Mouse (Mus musculus): ENCODE data around the gene Nsf.
"Not testable (repeated sequence)": the region's sequence is repeated elsewhere in the genome, so short reads cannot be mapped to it uniquely, and the experiment has no call there.

Gene Nsf

DNA sequence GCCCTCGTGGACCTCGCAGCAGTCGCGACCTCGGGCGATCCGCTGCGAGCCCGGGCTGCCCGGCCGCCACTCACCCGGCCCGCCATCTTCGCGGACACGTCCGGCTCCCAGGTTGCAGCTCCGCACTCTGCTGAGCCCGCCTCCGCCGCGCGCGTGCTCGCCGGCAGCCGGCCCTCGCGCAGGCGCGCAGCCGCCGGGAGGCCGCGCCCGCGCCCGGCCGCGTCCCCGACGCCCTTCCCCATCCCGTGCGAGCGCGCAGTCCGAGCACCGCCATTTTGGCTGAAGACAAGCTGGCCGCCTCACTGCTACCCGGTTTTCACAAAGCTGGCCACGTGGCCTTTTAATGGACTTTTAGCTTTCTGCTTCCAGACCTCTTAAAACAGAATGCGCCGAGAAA, at the start of gene Nsf:
TSS of gene Nsf (minus strand) at position 161 of the 397 bp plus-strand sequence.
- CTCF ChIA-PET, result interaction anchor here (0.7 kb wide), 1 partner anchor 106 kb away, joined by 5 read pairs; no protein-coding TSS in a partner anchor

DNA sequence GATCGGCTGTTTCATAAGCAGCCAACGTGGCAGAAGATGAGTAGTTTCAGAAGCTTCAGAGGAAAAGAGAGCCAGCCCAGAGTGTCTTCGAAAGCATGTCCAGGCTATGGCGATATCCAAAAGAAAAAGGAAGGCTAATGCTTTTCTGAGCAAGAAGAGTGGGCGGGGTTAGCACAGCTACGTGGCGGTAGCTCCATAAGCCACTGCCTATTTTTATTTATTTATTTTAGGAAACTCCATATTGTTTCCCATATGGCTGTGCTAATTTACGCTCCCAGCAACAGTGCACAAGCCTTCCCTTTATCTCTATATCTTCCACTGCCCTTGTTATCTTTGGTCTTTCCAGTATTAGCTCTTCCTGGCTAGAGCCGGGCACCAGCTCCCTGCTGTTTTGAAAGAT, 49.5 kb upstream of the Nsf start:
- CTCF ChIA-PET, result no interaction called here

DNA sequence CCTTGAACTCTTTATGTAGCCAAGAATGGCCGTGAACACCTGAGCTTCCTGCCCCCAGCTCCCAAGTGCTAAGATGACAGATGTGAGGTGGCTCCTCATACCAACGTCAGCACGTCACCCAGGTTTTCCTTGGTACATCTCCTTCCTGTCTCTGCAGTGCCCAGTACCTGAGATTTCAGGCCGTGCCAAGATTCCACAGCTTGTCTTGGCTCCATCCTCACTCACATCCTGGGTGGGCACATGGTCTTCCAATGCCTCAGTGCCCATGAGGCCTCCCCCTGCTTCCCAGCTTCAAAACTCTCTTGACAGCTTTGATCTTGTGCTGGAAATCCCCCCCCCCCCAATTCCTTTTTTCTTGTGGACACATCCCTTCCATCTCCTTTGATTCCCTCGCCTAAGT, 48.3 kb upstream of the Nsf start:
- CTCF ChIA-PET, result interaction anchor here (0.5 to 0.7 kb wide), 3 partner anchors 32 to 1668 kb away, joined by 3 to 4 read pairs (median 3); no protein-coding TSS in a partner anchor

GRCm38 (mm10) chr11:104001395-104001955, 47.6 kb upstream of the Nsf start:
- CTCF ChIA-PET, result interaction anchor here (0.5 to 0.7 kb wide), 3 partner anchors 33 to 1668 kb away, joined by 3 to 10 read pairs (median 4); no protein-coding TSS in a partner anchor

DNA sequence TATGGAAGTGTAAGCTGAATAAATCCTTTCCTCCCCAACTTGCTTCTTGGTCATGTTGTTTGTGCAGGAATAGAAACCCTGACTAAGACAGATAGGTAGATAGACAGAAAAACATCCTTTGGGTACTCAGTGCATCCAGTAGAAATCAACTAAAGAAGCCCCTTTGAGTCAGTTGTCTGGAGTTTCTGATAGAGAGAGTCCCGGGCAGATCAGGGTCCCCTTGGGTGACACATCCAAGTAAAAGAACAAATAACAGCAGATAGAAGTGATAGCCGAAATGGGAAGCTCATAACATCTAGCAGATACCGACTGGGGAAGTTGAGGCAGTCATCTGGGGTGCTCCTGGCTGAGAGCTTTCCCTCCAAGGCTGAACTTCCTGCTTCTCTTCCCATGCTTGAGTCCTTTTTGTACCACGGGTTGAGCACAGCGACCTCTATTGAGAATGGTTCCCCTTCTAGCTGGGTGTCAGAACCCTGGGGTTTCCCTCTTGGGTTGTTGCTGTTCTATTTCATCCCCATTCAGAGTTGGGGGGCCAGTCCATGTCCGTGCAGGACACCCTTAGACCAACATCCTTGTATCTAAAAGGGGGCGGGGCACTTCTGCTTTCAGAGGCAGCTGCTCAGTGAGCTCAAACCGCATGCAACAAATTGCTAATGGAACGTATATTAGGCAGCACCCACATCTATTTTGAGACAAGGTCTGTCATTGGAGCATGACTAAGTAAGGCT, 47.0 kb upstream of the Nsf start:
- CTCF ChIA-PET, result interaction anchor here (0.7 kb wide), 1 partner anchor 36 kb away, joined by 10 read pairs; no protein-coding TSS in a partner anchor

DNA sequence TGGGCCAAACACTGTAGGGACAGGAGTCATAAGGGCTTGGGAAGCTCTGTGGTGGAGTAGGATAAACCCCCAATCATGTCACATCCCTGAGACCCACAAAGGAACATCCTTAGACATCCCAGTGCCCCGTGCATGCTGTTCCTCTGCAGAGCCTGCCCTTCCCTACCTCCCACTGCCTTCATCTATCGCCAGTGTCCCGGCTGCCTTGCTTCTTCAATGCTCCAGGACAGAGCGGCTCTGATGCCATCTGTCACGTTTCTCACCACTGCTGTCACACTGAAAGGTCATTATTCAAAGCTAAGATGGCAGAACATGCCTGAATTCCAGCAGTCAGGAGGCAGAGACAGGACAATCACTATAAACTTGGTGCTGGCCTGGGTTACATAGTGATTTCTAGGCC, 44.9 kb upstream of the Nsf start:
- CTCF ChIA-PET, result interaction anchor here (0.9 to 3.3 kb wide), 2 partner anchors 173 to 177 kb away, joined by 3 to 21 read pairs; no protein-coding TSS in a partner anchor

- CTCF ChIA-PET, result interaction anchor here (0.5 to 3.3 kb wide), 7 partner anchors 11 to 670 kb away, joined by 3 to 21 read pairs (median 4); no protein-coding TSS in a partner anchor
These were observed 43.5 kb upstream of the Nsf start for GRCm38 (mm10) chr11:103997385-103997784.

DNA sequence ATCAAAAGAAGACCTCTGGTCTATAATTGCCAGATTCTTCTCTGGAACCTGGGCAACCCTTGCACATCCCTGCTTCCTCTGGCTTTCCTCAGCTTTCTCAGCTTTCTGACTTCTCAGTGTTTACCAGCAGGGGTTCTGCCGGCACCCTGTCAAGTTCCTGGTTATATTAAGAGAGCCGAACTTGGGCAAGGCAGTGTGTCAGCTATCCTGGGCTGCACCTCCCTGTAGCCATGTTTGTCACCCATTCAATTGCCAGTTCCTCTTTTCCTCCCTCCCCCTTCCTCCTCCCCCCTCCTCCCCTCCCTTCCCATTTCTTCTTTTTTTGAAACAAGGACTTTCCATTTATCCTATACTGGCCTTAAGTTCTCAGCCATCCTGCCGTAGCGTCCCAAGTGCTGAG, 38.8 kb upstream of the Nsf start:
- CTCF ChIA-PET, result interaction anchor here (0.7 kb wide), 1 partner anchor 1067 kb away, joined by 5 read pairs; no protein-coding TSS in a partner anchor

- CTCF ChIA-PET, result not testable (repeated sequence)
These were observed 36.2 kb upstream of the Nsf start for GRCm38 (mm10) chr11:103990049-103990557.

DNA sequence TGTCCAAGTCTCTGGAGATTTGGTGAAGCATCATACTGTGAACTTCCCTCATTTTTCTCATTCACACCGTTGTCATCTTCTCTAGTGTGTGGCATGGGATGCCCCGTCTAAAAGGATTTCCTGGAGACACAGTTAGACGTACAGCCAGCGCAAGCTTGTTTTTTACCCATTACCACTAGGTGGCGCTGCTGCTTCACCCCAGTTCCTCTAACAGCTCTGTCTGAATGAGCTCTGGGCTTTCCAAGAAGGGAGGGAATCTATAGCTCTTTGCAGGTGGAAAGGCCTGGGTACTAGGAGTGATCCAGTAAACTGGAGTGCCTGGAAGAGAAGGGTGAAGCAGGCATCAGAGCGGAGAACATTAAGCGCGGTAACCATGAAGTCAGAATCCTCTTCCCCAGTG, 33.6 kb upstream of the Nsf start:
- CTCF ChIA-PET, result interaction anchor here (0.6 to 1.4 kb wide), 6 partner anchors 10 to 205 kb away, joined by 3 to 15 read pairs (median 5); no protein-coding TSS in a partner anchor

DNA sequence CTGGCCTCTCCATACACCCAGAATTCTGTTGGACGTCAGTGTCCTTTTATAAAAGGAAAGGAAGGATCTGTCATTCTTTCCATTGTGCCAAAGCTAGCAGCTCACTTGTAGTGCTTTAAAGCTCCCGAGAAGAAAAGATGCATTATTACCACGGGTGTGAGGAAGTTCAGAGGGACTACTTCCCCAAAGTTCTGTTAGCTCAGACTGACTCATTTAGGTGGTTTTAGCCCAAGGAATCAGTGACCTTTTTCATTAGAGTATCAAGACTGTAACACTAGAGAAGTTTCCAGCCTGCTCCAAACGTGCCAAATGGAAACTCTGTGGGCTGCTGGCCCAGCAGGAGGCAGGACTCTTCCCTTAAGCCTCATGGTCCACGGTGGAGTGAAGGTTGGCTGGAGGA, 30.2 kb upstream of the Nsf start:
- CTCF ChIA-PET, result interaction anchor here (0.6 to 1.0 kb wide), 2 partner anchors 30 to 210 kb away, joined by 3 to 5 read pairs; no protein-coding TSS in a partner anchor

GRCm38 (mm10) chr11:103981826-103982225, 28.0 kb upstream of the Nsf start:
- CTCF ChIA-PET, result no interaction called here

DNA sequence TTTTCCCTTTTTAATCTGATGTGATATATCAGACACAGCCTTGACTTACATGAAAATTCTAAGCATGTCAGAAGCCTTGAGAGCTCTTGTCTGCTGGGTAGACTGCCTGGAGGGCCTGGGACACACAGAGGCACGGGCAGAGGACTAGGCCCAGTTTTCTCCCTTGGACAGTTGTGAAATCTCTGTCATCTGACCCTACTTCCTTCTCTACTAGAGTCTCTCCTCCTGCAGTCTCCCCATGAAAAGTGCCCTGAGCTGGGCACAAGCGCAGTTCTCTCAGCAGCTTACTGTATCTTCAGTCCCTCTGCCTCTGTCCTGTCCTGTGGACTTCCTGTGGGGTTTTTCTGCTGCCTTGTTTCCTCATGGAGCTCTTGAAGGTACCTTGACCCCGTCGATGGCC, 25.5 kb upstream of the Nsf start:
- CTCF ChIA-PET, result no interaction called here

GRCm38 (mm10) chr11:103970876-103971275, 17.0 kb upstream of the Nsf start:
- CTCF ChIA-PET, result no interaction called here

DNA sequence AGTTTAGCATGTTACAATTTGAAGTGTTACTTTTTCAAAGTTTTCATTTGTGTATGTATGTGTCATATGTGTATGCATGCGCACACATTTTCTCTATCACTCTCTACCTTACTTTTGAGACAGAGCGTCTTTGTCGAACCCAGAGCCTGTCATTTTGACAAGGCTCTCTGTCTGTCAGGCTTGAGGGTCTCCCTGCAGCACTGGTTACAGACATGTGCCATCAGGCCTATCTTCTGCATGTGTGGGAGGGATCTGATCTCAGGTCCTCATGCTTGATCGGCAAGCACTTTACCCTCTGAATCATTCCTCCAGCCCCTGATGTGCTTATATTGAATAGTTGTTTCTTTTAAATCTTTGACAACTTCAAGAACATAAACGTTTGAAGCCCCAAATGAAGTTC, 15.4 kb upstream of the Nsf start:
- CTCF ChIA-PET, result no interaction called here

GRCm38 (mm10) chr11:103967106-103967735, 13.4 kb upstream of the Nsf start:
- CTCF ChIA-PET, result no interaction called here

DNA sequence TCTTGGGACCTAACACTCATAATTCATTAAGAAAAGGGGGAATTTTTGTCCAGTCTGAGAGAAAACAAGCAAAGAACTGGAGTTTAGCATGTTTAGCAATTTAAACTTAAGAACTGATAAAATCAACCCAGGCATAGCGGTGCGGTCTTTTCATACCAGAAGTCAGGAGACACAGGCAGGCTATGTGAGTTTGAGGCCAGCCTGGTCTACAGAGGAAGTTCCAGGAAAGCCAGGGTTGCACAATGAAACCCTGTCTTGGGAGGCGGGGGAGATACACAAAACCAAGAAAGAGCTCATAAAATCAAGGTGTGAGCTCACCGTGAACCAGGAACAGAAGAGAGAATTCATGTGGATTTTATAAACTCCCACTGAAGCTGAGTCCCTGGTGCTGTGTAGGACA, 3.0 kb upstream of the Nsf start:
- CTCF ChIA-PET, result no interaction called here

DNA sequence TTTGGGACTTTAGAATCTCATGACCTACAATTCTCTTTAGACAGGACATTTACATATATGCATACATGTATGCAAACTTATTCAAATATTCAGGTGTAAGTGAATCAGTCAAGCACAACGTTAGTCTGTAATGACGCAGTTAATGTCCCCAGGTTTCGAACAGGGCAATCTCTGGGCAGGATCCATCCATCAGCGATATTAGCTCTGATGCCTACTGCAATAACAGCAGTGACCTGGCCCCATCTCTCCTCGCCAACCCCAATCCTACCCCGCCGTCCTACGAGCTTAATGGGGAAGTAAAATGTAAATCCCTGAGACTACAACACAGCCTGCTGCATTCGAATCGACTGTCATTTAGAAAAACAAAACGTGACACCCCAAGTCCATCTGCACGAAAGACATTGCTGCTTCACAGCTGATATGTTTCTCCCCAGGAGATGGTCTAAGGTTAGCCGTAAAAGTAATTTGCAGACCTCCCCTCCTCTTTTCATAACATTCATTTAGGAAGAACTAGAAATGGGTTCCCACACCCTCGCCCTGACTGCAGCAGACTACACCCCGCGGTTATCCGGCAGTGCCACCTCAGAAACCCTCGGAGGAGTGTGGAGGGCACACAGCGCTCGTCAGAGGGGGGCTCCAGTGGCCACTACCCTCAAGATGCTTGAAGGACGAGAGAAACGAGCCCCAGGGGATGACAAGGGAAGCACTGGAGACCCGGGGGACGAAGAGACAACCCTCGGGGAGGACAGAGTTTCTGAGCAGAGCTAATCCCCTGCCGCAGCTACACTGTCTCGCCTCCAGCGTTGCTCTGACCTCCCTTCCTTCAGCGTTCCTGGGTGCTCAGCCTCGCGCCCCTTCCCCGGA, 592 bp downstream of the Nsf start:
- CTCF ChIA-PET, result no interaction called here

DNA sequence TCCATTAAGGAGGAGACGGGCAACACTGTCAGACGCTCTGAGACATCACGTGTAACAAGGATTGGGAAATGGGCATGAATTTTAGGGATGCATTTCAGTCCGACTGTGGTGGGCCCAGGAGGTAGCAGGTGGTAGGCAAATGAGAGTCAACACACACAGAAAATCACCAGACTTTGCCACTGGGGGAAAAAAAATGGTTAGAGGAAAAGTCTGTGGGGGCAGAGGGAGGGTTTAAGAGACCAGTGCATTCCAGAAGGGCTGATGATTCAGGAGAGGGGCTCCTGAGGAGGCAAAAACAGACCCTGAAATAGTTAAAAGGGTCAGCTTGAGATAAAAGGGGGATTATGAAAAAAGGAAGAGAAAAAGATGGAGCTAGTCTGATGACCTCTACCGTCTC, 1.2 kb downstream of the Nsf start:
- CTCF ChIA-PET, result no interaction called here

DNA sequence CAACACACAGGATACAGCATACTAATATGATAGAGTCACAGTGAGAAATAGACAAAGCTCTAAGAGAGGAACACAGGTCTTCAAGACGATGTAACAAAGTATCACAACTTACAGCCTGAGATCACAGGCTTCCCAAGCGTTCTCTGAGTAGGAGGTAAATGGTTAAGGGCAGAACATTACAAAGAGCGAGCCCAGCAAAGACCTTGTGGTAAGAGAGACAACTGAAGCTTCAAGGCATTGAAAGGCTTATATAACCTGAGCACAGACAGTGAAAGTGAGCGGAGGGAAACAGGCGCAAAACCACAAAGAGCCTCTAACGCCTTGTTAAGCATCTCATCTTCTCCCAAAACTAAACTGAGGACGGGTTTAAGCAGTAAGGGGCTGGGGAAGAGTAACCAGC, 2.8 kb downstream of the Nsf start:
- CTCF ChIA-PET, result no interaction called here

- CTCF ChIA-PET, result interaction anchor here (1.2 kb wide), 1 partner anchor 48 kb away, joined by 3 read pairs; no protein-coding TSS in a partner anchor
These were observed 4.9 kb downstream of the Nsf start for GRCm38 (mm10) chr11:103948952-103949351.
